Mouse (Mus musculus) hindbrain, embryonic 16.5 days (tissue): ENCODE results near the gene Zbtb25. TPM values are rescaled to one million over a fixed set of nuclear protein-coding genes. Genes with fewer than 3 reads are reported as not detected.

Source experiments
- polyA plus RNA-seq: library from polyadenylated mRNA; unstranded; fragments of >200 nt; fragmentation: Nextera tagmentation; extraction: Ambion mirVana; gene quantifications from 2 replicates; pipeline ENCODE4 v1.2.1, GENCODE M21; 2015

Gene Zbtb25
- polyA plus RNA-seq, 1 experiment from 2014 or later: 12.6 TPM

Other genes starting within 250 kb of the Zbtb25 start
- gene Esr2, start 192.3 kb downstream of the Zbtb25 start, polyA plus RNA-seq: 0.30 and 0.34 TPM in 2 replicates
- gene Tex21, start 122.9 kb downstream of the Zbtb25 start, polyA plus RNA-seq: not detected in 2 replicates
- gene Mthfd1, start 114.3 kb downstream of the Zbtb25 start, polyA plus RNA-seq: 37.8 and 38.9 TPM in 2 replicates
- gene Akap5, start 44.7 kb downstream of the Zbtb25 start, polyA plus RNA-seq: 12.3 and 13.8 TPM in 2 replicates
- 3.2 and 3.5 TPM in 2 replicates for gene Zbtb1, start 664 bp upstream of the Zbtb25 start, polyA plus RNA-seq
- gene Hspa2, start 34.6 kb upstream of the Zbtb25 start, polyA plus RNA-seq: 9.5 and 10.2 TPM in 2 replicates
- 1.3 and 2.1 TPM in 2 replicates for gene Ppp1r36, start 47.9 kb upstream of the Zbtb25 start, polyA plus RNA-seq
- gene Plekhg3, start 161.3 kb upstream of the Zbtb25 start, polyA plus RNA-seq: 1.7 TPM in 2 replicates